Mouse (Mus musculus) midbrain, embryonic 13.5 days (tissue): ENCODE data around the gene Hoxb1. TPM values are rescaled to one million over a fixed set of nuclear protein-coding genes. Genes with fewer than 3 reads are reported as not detected.

ENCODE experiments used
- ATAC-seq: fragments of 200-750 bp; cut with Nextera tagmentation; 2 replicates; pipeline ENCODE4 v1.8.0; 2017; ENCODE audit warnings: mild to moderate bottlenecking, moderate TSS enrichment, moderate library complexity
- H3K27ac ChIP-seq: fragments of 300-500 bp; sonication (generic); 2 replicates; pipeline ENCODE4 v1.5.1; 2015; ENCODE audit warnings: inconsistent platforms, mild to moderate bottlenecking, moderate library complexity
- H3K27me3 ChIP-seq: fragments of 300-500 bp; sonication (generic); 2 replicates; pipeline ENCODE4 v1.6.1; 2015; ENCODE audit warnings: mild to moderate bottlenecking, inconsistent platforms
- H3K36me3 ChIP-seq: fragments of 300-500 bp; sonication (generic); 2 replicates; pipeline ENCODE4 v1.6.1; 2015; ENCODE audit warnings: mild to moderate bottlenecking, inconsistent platforms
- H3K4me1 ChIP-seq: fragments of 300-500 bp; sonication (generic); replicated peaks from 2 replicates; pipeline ENCODE4 v1.6.1; 2015; ENCODE audit warnings: inconsistent platforms
- H3K4me2 ChIP-seq: fragments of 300-500 bp; sonication (generic); replicated peaks from 2 replicates; pipeline ENCODE4 v1.6.1; 2015; ENCODE audit warnings: moderate library complexity, mild to moderate bottlenecking, inconsistent platforms
- H3K4me3 ChIP-seq: fragments of 300-500 bp; sonication (generic); replicated peaks from 2 replicates; pipeline ENCODE4 v1.5.1; 2015; ENCODE audit warnings: mild to moderate bottlenecking, inconsistent platforms
- H3K9ac ChIP-seq: fragments of 300-500 bp; sonication (generic); replicated peaks from 2 replicates; pipeline ENCODE4 v1.6.1; 2015; ENCODE audit warnings: mild to moderate bottlenecking, inconsistent platforms
- H3K9me3 ChIP-seq: fragments of 300-500 bp; sonication (generic); 2 replicates; pipeline ENCODE4 v1.6.1; 2016; ENCODE audit warnings: mild to moderate bottlenecking, inconsistent platforms
- WGBS: fragments of 180-500 bp; shearing (Covaris S2); methylation state at CpG from one replicate; pipeline ENCODE4 v1.1.7; 2015; 5-methylcytosine and 5-hydroxymethylcytosine counted together
- polyA plus RNA-seq: library from polyadenylated mRNA; unstranded; fragments of >200 nt; fragmentation: Nextera tagmentation; extraction: Ambion mirVana; gene quantifications from 2 replicates; pipeline ENCODE4 v1.2.1, GENCODE M21; 2015

Gene Hoxb1
- polyA plus RNA-seq, 1 experiment from 2014 or later: not detected

GRCm38 (mm10) chr11:96336597-96336996 lies 29.0 kb upstream of the Hoxb1 start:
- WGBS: 0% methylated on average over 2 of the region's 2 CpGs
- peaks cover 100% of the 10 kb centered on the region for H3K27me3 ChIP-seq
- no peak overlapping the region for H3K27ac ChIP-seq
- no peak overlapping the region for H3K4me2 ChIP-seq
- no peak overlapping the region for H3K4me3 ChIP-seq
- no peaks in the 10 kb centered on the region for H3K36me3 ChIP-seq
- H3K4me1 ChIP-seq: 0 out of 2 replicates have a peak, but pooled peaks cover 2% of the 10 kb centered on the region
- no peak for ATAC-seq
- no peaks in the 10 kb centered on the region for H3K9me3 ChIP-seq
- H3K9ac ChIP-seq: no peak overlapping the region

GRCm38 (mm10) chr11:96337026-96337425 lies 28.5 kb upstream of the Hoxb1 start:
- Histone ChIP-seq H3K4me3 (no peak overlapping the region), H3K9me3 (no peaks in the 10 kb centered on the region), H3K36me3 (no peaks in the 10 kb centered on the region), H3K9ac (no peak overlapping the region), H3K27me3 (peaks cover 100% of the 10 kb centered on the region), H3K4me2 (no peak overlapping the region), H3K27ac (no peak overlapping the region), H3K4me1 (0 out of 2 replicates have a peak, but pooled peaks cover 2% of the 10 kb centered on the region)
- no peak for ATAC-seq
- WGBS: 0% methylated on average over 6 of the region's 6 CpGs

GRCm38 (mm10) chr11:96338957-96339855 lies 26.3 kb upstream of the Hoxb1 start:
- Histone ChIP-seq H3K36me3 (no peaks in the 10 kb centered on the region), H3K4me1 (no peaks in the 10 kb centered on the region), H3K4me2 (no peak overlapping the region), H3K27ac (no peak overlapping the region), H3K4me3 (no peak overlapping the region), H3K27me3 (peaks cover 100% of the 10 kb centered on the region), H3K9me3 (no peaks in the 10 kb centered on the region), H3K9ac (no peak overlapping the region)
- WGBS: 12% methylated on average over 7 of the region's 7 CpGs
- ATAC-seq: no peak

- WGBS: 0% methylated on average over 35 of the region's 36 CpGs
- H3K4me3 ChIP-seq: no peak overlapping the region
- H3K4me2 ChIP-seq: no peak overlapping the region
- no peak overlapping the region for H3K27ac ChIP-seq
- no peak overlapping the region for H3K9ac ChIP-seq
- H3K9me3 ChIP-seq: no peaks in the 10 kb centered on the region
- no peak for ATAC-seq
- H3K27me3 ChIP-seq: peaks cover 100% of the 10 kb centered on the region
- 0 out of 2 replicates have a peak, but pooled peaks cover 4% of the 10 kb centered on the region for H3K4me1 ChIP-seq
- H3K36me3 ChIP-seq: no peaks in the 10 kb centered on the region
Observed at GRCm38 (mm10) chr11:96340698-96341365, 24.7 kb upstream of the Hoxb1 start.

DNA sequence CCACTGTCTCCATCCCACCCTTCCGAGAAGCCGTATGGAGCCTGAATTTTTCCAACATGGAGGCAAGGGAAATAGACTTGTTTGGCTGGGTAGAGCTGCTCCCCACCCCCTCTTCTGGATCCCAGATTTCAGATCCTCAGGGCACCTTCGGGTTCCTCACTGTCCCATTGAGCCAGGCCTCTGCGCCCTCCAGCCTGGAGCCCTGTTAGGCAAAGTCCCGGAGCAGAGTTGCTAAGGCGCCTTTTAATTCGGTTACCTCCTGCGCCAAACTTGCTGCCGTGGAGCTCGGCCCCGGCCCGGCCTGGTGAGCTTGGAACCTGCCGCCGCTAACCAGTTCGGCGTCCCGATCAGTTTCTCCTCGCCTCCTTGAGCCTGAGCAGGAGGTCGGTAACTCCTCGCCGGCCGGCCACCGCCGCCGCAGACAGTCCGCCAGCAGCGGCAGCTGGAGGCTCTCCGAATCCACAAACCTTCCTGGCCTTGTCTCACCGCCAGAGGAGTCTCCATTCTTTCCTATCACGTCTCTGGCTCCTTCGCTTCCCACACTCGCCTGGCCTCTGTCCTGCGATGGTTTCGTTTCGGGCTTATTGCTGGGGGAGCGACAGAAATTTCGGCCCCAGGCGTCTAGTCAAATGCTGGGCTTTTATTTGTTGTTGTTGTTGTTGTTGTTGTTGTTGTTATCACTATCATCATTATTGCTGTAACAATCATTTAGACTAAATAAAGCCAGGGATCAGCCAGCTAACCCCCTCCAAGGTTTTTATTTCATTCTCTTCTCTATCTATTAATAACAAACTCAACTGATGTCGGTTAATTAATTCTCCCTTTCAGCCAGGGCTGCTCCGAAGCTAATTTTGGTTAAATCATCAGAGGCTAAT lies 23.6 kb upstream of the Hoxb1 start:
- H3K4me1 ChIP-seq: 0 out of 2 replicates have a peak, but pooled peaks cover 4% of the 10 kb centered on the region

DNA sequence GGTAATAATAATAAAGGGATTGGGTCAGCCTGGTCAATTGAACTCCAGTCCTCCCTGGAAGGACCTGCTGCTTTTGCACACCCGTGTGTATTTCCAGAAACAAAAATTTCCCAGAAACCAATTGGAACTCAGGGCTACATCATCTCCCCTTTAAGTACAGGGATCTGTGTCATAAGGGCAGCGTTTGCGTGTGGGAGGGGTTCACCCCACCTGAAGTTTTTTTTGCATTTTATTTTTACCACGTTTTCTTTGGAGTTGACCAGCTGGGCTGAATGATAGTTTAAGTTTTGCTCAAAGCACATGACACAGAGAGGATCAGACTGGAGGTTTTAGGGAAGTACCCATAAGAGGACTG lies 23.0 kb upstream of the Hoxb1 start:
- Histone ChIP-seq H3K4me3 (no peak overlapping the region), H3K4me2 (no peak overlapping the region), H3K27me3 (peaks cover 98% of the 10 kb centered on the region), H3K27ac (no peak overlapping the region), H3K9me3 (no peaks in the 10 kb centered on the region), H3K9ac (no peak overlapping the region), H3K36me3 (no peaks in the 10 kb centered on the region), H3K4me1 (0 out of 2 replicates have a peak, but pooled peaks cover 4% of the 10 kb centered on the region)
- WGBS: 1% methylated on average over 4 of the region's 4 CpGs
- no peak for ATAC-seq

More for the DNA sequence above, 23.6 kb upstream of the Hoxb1 start:
- H3K9me3 ChIP-seq: no peaks in the 10 kb centered on the region
- H3K27me3 ChIP-seq: peaks cover 100% of the 10 kb centered on the region
- no peak overlapping the region for H3K4me3 ChIP-seq
- no peaks in the 10 kb centered on the region for H3K36me3 ChIP-seq
- H3K4me2 ChIP-seq: no peak overlapping the region
- WGBS: under 1% methylated on average over 40 of the region's 40 CpGs
- no peak for ATAC-seq
- no peak overlapping the region for H3K27ac ChIP-seq
- H3K9ac ChIP-seq: no peak overlapping the region

DNA sequence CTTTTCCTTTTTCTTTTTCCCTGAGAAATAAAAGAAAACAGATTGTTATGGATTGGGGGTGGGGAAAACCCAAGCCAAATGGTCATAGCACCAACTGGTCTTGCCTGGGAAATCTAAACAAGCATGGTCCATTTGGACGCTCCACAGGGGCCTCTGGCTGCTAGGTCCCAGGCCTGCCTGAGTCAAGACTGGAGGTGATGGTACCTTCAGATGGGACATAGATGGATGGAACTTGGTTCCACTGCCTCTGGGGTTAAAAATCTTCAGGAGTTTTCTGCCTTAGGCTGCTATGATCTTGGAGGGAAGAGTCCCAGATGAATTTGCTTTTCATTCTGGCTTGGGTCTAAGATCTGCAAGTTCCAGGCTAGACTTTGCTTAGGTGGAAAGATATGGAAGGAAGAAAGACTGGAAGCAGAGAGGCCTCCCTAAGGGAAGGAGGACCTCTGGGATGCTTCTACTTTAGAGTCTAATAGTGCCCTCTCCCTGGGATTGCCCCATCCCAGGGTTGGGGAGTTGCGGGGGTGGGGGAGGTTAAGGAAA lies 22.3 kb upstream of the Hoxb1 start:
- H3K4me2 ChIP-seq: no peak overlapping the region

GRCm38 (mm10) chr11:96344061-96344877 lies 21.3 kb upstream of the Hoxb1 start:
- H3K36me3 ChIP-seq: no peaks in the 10 kb centered on the region

More for the DNA sequence above, 22.3 kb upstream of the Hoxb1 start:
- WGBS: 4% methylated on average over 2 of the region's 2 CpGs
- no peak overlapping the region for H3K27ac ChIP-seq
- no peak for ATAC-seq
- H3K4me1 ChIP-seq: 0 out of 2 replicates have a peak, but pooled peaks cover 4% of the 10 kb centered on the region
- peaks cover 98% of the 10 kb centered on the region for H3K27me3 ChIP-seq
- H3K9ac ChIP-seq: no peak overlapping the region
- no peaks in the 10 kb centered on the region for H3K9me3 ChIP-seq
- H3K4me3 ChIP-seq: no peak overlapping the region
- no peaks in the 10 kb centered on the region for H3K36me3 ChIP-seq

DNA sequence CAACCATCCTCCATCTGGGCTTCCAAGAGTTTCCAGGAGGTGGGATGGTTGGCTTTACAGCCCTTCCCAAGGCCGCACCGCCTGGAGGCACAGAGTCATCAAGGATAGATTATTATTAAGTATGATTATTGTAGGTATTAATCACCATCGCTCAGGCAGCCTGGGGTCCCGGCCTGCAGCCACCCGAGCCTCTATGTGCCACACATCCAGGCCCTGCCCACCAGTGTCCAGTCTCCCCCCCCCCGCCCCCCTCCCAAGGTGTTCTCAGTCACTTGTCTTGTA lies 20.7 kb upstream of the Hoxb1 start:
- Histone ChIP-seq H3K27me3 (peaks cover 98% of the 10 kb centered on the region), H3K36me3 (no peaks in the 10 kb centered on the region), H3K27ac (no peak overlapping the region), H3K4me2 (no peak overlapping the region), H3K4me1 (0 out of 2 replicates have a peak, but pooled peaks cover 4% of the 10 kb centered on the region), H3K9me3 (no peaks in the 10 kb centered on the region), H3K9ac (no peak overlapping the region), H3K4me3 (no peak overlapping the region)
- WGBS: 2% methylated on average over 6 of the region's 6 CpGs
- ATAC-seq: no peak

More at GRCm38 (mm10) chr11:96344061-96344877, 21.3 kb upstream of the Hoxb1 start:
- Histone ChIP-seq H3K9me3 (no peaks in the 10 kb centered on the region), H3K9ac (no peak overlapping the region), H3K27me3 (peaks cover 98% of the 10 kb centered on the region), H3K27ac (no peak overlapping the region), H3K4me2 (no peak overlapping the region), H3K4me1 (0 out of 2 replicates have a peak, but pooled peaks cover 4% of the 10 kb centered on the region), H3K4me3 (no peak overlapping the region)
- WGBS: under 1% methylated on average over 38 of the region's 40 CpGs
- ATAC-seq: no peak

GRCm38 (mm10) chr11:96345220-96345892 lies 20.2 kb upstream of the Hoxb1 start:
- no peak for ATAC-seq
- Histone ChIP-seq H3K9me3 (no peaks in the 10 kb centered on the region), H3K9ac (no peak overlapping the region), H3K27ac (no peak overlapping the region), H3K4me2 (no peak overlapping the region), H3K4me3 (no peak overlapping the region), H3K4me1 (0 out of 2 replicates have a peak, but pooled peaks cover 4% of the 10 kb centered on the region), H3K27me3 (peaks cover 98% of the 10 kb centered on the region), H3K36me3 (no peaks in the 10 kb centered on the region)
- 2% methylated on average over 40 of the region's 56 CpGs for WGBS
